Mouse (Mus musculus) embryonic facial prominence, embryonic 11.5 days (tissue): ENCODE results near the gene Ikbkg. TPM values are rescaled to one million over a fixed set of nuclear protein-coding genes. Genes with fewer than 3 reads are reported as not detected.

Experiments
- ATAC-seq: fragments of 200-750 bp; cut with Nextera tagmentation; replicated peaks from 2 replicates; pipeline ENCODE4 v1.8.0; 2017; ENCODE audit warnings: low read depth; ENCODE audit not compliant: insufficient number of reproducible peaks, low FRiP score, low TSS enrichment
- DNase-seq: peaks from one replicate; pipeline ENCODE4 v3.0.0-alpha.2; 2015; ENCODE audit warnings: low spot score
- H3K27ac ChIP-seq: fragments of 300-500 bp; sonication (generic); replicated peaks from 2 replicates; pipeline ENCODE4 v1.5.1; 2014; ENCODE audit warnings: mild to moderate bottlenecking, low read depth, low read length, control low read depth
- H3K27me3 ChIP-seq: fragments of 300-500 bp; sonication (generic); 2 replicates; pipeline ENCODE4 v1.6.1; 2014; ENCODE audit warnings: mild to moderate bottlenecking, low read length, moderate library complexity, mixed read lengths; ENCODE audit not compliant: control insufficient read depth, insufficient read depth
- H3K36me3 ChIP-seq: fragments of 300-500 bp; sonication (generic); replicated peaks from 2 replicates; pipeline ENCODE4 v1.6.1; 2014; ENCODE audit warnings: low read depth, mild to moderate bottlenecking, low read length, moderate library complexity, mixed read lengths; ENCODE audit not compliant: control insufficient read depth, insufficient read depth
- H3K4me1 ChIP-seq: fragments of 300-500 bp; sonication (generic); 2 replicates; pipeline ENCODE4 v1.6.1; 2014; ENCODE audit warnings: low read length, mixed read lengths; ENCODE audit not compliant: control insufficient read depth, insufficient read depth
- H3K4me2 ChIP-seq: fragments of 300-500 bp; sonication (generic); 2 replicates; pipeline ENCODE4 v1.6.1; 2014; ENCODE audit warnings: low read depth, mild to moderate bottlenecking, control low read depth, low read length, moderate library complexity
- H3K4me3 ChIP-seq: fragments of 300-500 bp; sonication (generic); 2 replicates; pipeline ENCODE4 v1.5.1; 2014; ENCODE audit warnings: low read depth, low read length, control low read depth
- H3K9ac ChIP-seq: fragments of 300-500 bp; sonication (generic); replicated peaks from 2 replicates; pipeline ENCODE4 v1.6.1; 2014; ENCODE audit warnings: mild to moderate bottlenecking, control low read depth, low read length
- H3K9me3 ChIP-seq: fragments of 300-500 bp; sonication (generic); replicated peaks from 2 replicates; pipeline ENCODE4 v1.6.1; 2016; ENCODE audit warnings: mild to moderate bottlenecking, low read length, inconsistent platforms, mixed read lengths; ENCODE audit not compliant: control insufficient read depth
- WGBS: fragments of 180-500 bp; shearing (Covaris S2); extraction: QIAGEN DNeasy Blood & Tissue Kit; methylation state at CpG from one replicate; pipeline ENCODE4 v1.1.7; 2014; 5-methylcytosine and 5-hydroxymethylcytosine counted together
- polyA plus RNA-seq: library from polyadenylated mRNA; unstranded; fragments of >200 nt; fragmentation: Nextera tagmentation; extraction: Ambion mirVana; gene quantifications from 2 replicates; pipeline ENCODE4 v1.2.1, GENCODE M21; 2014

Ikbkg gene
- polyA plus RNA-seq, 1 experiment from 2014 or later: 22.2 TPM

DNA sequence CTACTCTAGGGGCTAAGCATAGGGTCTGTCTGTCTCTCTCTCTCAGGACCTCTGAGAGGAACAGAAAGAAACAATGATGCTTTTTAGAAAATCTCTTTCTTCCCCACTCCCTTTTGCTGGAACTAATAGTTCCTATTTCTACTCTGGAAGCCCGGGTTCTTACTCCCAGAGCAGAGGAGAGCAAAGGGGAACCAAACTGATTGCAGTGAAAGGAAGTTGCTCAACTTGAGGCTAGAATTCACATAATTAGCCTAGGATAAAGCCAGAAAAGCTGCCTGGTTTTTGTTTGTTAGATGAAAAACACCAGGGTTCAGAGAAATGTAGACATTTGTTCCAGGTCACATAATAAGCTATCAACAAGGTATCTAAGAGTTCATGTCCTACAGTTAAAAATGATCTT is 33.2 kb downstream of the Ikbkg start:
- 73% methylated on average over 1 of the region's 1 CpGs for WGBS
- no peaks in the 10 kb centered on the region for H3K4me1 ChIP-seq
- H3K9ac ChIP-seq: no peak overlapping the region
- no peaks in the 10 kb centered on the region for H3K36me3 ChIP-seq
- no peak overlapping the region for H3K4me2 ChIP-seq
- no peak for ATAC-seq
- H3K9me3 ChIP-seq: no peaks in the 10 kb centered on the region
- H3K4me3 ChIP-seq: no peak overlapping the region
- no peak for DNase-seq
- no peaks in the 10 kb centered on the region for H3K27me3 ChIP-seq
- H3K27ac ChIP-seq: no peak overlapping the region

DNA sequence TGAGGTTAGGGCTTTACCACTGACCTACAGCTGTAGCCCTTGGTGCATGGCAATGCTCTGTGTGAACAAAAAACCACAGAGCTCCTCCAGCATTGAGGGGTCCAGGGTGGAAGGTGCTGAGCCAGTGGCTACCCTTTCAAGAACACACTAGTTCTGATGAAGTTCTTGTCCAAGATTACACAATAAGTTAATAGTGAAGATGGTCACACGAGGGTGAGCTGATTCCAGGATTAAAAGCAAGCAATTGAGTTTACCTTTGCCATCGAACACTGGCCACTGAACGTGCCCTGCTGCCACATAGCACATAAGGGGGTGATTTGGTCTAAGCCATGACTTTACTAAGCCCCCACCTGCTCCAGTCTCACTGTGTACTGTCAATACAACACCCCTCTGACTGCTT is 34.0 kb downstream of the Ikbkg start:
- no peak overlapping the region for H3K4me2 ChIP-seq
- no peaks in the 10 kb centered on the region for H3K36me3 ChIP-seq
- WGBS: 75% methylated on average over 3 of the region's 3 CpGs
- no peak for DNase-seq
- no peaks in the 10 kb centered on the region for H3K9me3 ChIP-seq
- H3K27me3 ChIP-seq: no peaks in the 10 kb centered on the region
- no peak overlapping the region for H3K4me3 ChIP-seq
- no peak overlapping the region for H3K9ac ChIP-seq
- no peaks in the 10 kb centered on the region for H3K4me1 ChIP-seq
- no peak overlapping the region for H3K27ac ChIP-seq
- no peak for ATAC-seq

DNA sequence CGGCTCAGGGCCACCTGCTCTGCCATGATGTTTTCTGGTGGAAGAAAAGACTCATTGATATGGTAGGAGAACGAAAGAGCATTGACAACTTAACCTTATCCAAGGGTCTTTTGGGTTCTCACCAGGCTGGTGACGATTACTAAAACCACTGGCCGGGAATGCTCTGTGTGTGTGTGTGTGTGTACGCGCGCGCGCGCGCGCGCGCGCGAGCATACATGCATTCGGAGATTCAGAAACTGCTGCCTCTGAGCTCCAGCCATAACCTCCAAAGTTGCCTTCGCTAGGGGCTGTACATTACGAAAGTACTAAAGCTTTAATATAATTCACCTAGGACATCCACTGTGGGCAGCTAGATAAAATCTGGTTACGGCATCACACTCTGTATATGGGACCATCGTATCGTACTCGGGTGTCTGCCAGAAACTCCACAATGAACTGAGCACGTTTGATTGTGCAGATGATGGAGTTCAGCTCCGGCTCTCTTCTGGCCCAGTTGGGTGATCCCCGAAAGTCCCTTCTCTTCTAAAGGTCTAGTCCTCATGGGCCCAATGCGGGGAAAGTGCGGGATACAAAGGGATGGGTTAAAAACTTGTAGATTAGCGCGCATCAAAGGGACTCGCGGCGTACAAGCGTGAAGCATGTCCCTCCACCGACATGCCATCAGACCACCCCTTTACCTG is 35.2 kb downstream of the Ikbkg start:
- no peak overlapping the region for H3K27ac ChIP-seq
- WGBS: 18% methylated on average over 35 of the region's 35 CpGs

DNA sequence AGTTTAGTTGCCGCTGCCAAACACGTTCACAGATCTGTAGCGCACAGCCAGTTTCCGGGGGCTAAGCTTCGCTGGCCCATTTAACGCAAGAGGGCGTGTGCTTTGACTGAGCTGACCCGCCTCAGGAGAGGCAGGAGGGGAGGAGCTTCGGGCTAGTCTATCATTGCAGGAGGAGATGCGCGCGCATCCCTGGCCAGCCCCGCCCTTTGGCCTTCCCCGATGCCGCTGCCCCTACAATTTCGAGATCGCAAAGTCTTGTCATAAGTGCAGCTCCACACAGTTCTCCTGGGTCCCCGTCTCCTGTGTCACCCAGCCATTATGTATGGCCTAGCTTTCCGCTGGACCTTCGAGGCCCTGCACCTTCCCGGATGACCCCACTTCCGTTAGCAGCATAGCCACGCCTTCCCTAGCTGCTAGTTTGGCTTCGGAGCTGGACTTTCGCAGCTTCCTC is 35.8 kb downstream of the Ikbkg start, which contains the start of gene G6pdx:
TSS of gene G6pdx (minus strand) at position 369 of the 451 bp plus-strand sequence.
- Histone ChIP-seq H3K36me3 (no peaks in the 10 kb centered on the region), H3K4me3 (peak within 1 kb of the TSS; percentile 43), H3K4me2 (peak within 1 kb of the TSS; percentile 41), H3K9me3 (no peaks in the 10 kb centered on the region), H3K27me3 (no peaks in the 10 kb centered on the region), H3K9ac (peak within 1 kb of the TSS; percentile 59), H3K27ac (peak within 1 kb of the TSS; percentile 56), H3K4me1 (no peaks in the 10 kb centered on the region)
- peak; percentile 88 for DNase-seq
- peak; percentile 91 for ATAC-seq
- WGBS: 22% methylated on average over 24 of the region's 25 CpGs

More for the DNA sequence above, 35.2 kb downstream of the Ikbkg start:
- H3K9ac ChIP-seq: peak overlapping the region; percentile 53
- H3K4me2 ChIP-seq: peak overlapping the region; percentile 39
- H3K4me1 ChIP-seq: no peaks in the 10 kb centered on the region
- DNase-seq (peak; percentile 30), ATAC-seq (peak; percentile 21; the same call in 1 of the 2 replicates)
- H3K27me3 ChIP-seq: no peaks in the 10 kb centered on the region
- peak overlapping the region; percentile 43 for H3K4me3 ChIP-seq
- H3K36me3 ChIP-seq: no peaks in the 10 kb centered on the region
- no peaks in the 10 kb centered on the region for H3K9me3 ChIP-seq

DNA sequence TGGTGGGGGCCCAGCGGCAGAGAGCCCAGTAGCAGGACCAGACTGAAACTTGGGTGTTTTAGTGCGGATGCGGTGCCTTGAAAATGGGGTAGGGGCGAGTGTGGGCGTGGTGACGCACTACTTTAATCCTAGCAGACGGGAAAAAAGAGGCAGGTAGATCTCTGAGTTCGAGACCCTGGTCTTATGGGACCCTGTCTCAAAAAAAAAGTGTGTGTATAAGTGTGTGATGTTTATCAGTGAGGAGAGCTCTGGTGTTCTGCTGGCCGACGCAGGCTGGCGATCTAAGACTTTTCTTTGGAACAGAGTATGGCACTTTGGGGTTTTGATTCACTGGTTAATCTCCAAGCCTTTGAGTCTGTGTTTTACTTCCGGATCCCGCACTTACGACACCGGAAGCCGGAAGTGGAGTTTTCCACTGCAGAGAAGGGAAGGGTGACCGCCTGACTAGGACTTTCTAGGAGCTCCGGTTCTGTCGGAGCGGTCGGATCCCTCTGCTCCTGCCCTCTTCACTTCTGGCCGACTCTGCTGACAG is 36.3 kb downstream of the Ikbkg start:
- WGBS: 17% methylated on average over 22 of the region's 22 CpGs
- ATAC-seq (peak; percentile 55), DNase-seq (peak; percentile 86)
- no peaks in the 10 kb centered on the region for H3K36me3 ChIP-seq
- no peaks in the 10 kb centered on the region for H3K4me1 ChIP-seq
- no peaks in the 10 kb centered on the region for H3K9me3 ChIP-seq
- H3K27ac ChIP-seq: peak overlapping the region; percentile 56
- peak overlapping the region; percentile 59 for H3K9ac ChIP-seq
- H3K4me3 ChIP-seq: peak overlapping the region; percentile 43
- H3K27me3 ChIP-seq: no peaks in the 10 kb centered on the region
- H3K4me2 ChIP-seq: peak overlapping the region; percentile 41

DNA sequence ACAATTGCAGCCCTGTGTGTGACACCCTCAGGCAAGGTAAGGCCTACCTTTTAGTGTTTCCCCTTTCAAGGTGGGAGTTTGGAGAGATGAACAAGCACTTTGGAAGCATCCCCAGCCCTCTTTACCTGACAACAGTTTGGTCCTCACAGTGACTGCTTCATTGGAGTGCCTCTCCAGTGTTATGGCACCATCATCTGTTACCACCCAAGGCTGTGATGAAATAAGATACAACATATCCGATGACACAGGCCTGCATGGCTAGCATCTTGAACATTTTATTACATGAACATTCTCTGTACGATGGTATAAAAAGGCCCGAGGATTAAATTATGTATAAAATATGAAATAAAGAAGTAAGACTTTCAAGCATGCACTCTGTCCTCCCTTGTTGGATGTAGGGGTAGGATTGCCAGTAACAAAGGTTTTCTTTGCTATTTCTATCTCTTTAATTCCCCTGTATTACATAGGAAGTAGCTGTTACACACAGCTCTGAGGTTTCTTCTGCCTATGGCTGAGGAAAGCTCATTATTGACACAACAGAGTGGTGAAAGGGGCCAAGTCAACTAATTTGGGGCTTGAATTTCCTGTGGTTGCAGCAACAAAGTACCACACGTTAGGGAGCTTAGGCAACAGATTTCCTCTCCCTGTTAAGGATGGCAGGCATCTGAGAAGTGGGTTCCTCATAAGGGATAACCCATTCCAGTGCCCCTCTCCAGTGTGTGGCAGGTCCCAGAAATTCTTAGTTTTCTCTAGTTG is 58.2 kb downstream of the Ikbkg start:
- no peaks in the 10 kb centered on the region for H3K27me3 ChIP-seq
- no peaks in the 10 kb centered on the region for H3K4me1 ChIP-seq
- WGBS: 78% methylated on average over 4 of the region's 4 CpGs
- H3K9ac ChIP-seq: no peak overlapping the region
- no peaks in the 10 kb centered on the region for H3K9me3 ChIP-seq
- DNase-seq (no peak), ATAC-seq (no peak)
- no peak overlapping the region for H3K4me2 ChIP-seq
- H3K36me3 ChIP-seq: no peaks in the 10 kb centered on the region
- H3K4me3 ChIP-seq: no peak overlapping the region
- H3K27ac ChIP-seq: no peak overlapping the region

DNA sequence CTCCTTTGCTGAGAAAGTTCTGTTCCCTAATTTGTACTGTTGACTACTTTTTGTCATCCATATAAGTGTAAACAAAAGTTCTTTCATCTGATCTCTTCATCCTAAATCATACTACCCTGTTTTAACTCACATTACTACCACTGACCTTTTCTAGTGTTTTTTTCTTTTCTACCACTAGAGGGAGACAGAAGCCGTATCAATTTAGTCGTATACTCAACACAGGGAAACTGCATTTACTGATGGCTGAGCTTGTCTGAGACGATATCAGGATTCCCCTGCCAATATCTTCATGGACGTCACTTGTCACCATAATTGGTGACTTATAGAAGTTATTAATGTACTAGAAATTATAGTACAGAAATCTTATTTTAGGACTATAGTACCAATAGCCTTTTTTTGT is 59.7 kb downstream of the Ikbkg start:
- H3K27me3 ChIP-seq: no peaks in the 10 kb centered on the region
- no peaks in the 10 kb centered on the region for H3K36me3 ChIP-seq
- no peaks in the 10 kb centered on the region for H3K9me3 ChIP-seq
- no peak overlapping the region for H3K4me3 ChIP-seq
- DNase-seq: peak; percentile 54
- ATAC-seq: no peak
- no peak overlapping the region for H3K9ac ChIP-seq
- H3K4me1 ChIP-seq: no peaks in the 10 kb centered on the region
- no peak overlapping the region for H3K27ac ChIP-seq
- no peak overlapping the region for H3K4me2 ChIP-seq
- WGBS: 13% methylated on average over 4 of the region's 4 CpGs
